Mouse (Mus musculus) stomach, embryonic 14.5 days (tissue): ENCODE data around the gene Gm10944. TPM values are rescaled to one million over a fixed set of nuclear protein-coding genes. Genes with fewer than 3 reads are reported as not detected.

Source experiments
- ATAC-seq: fragments of 200-750 bp; cut with Nextera tagmentation; 2 replicates; pipeline ENCODE4 v1.8.0; 2017; ENCODE audit warnings: low read depth, moderate TSS enrichment; ENCODE audit not compliant: insufficient number of reproducible peaks, insufficient read depth, low FRiP score
- H3K27ac ChIP-seq: fragments of 300-500 bp; sonication (generic); 2 replicates; pipeline ENCODE4 v1.5.1; 2014; ENCODE audit warnings: mild to moderate bottlenecking, low read length, moderate library complexity, mixed read lengths
- H3K27me3 ChIP-seq: fragments of 300-500 bp; sonication (generic); 2 replicates; pipeline ENCODE4 v1.6.1; 2014; ENCODE audit warnings: low read length, control low read depth, mixed read lengths; ENCODE audit not compliant: control insufficient read depth, insufficient read depth
- H3K36me3 ChIP-seq: fragments of 300-500 bp; sonication (generic); 2 replicates; pipeline ENCODE4 v1.6.1; 2014; ENCODE audit warnings: mild to moderate bottlenecking, control low read depth, low read length, moderate library complexity, mixed read lengths; ENCODE audit not compliant: control insufficient read depth, insufficient read depth
- H3K4me1 ChIP-seq: fragments of 300-500 bp; sonication (generic); 2 replicates; pipeline ENCODE4 v1.6.1; 2014; ENCODE audit warnings: low read length, control low read depth, mixed read lengths; ENCODE audit not compliant: control insufficient read depth, insufficient read depth
- H3K4me2 ChIP-seq: fragments of 300-500 bp; sonication (generic); replicated peaks from 2 replicates; pipeline ENCODE4 v1.6.1; 2014; ENCODE audit warnings: low read depth, low read length, control low read depth
- H3K4me3 ChIP-seq: fragments of 300-500 bp; sonication (generic); 2 replicates; pipeline ENCODE4 v1.5.1; 2014; ENCODE audit warnings: low read depth, low read length, control low read depth
- H3K9ac ChIP-seq: fragments of 300-500 bp; sonication (generic); replicated peaks from 2 replicates; pipeline ENCODE4 v1.6.1; 2014; ENCODE audit warnings: low read depth, mild to moderate bottlenecking, control low read depth, low read length, moderate library complexity, mixed read lengths
- H3K9me3 ChIP-seq: fragments of 300-500 bp; sonication (generic); 2 replicates; pipeline ENCODE4 v1.6.1; 2016; ENCODE audit warnings: low read depth, low read length, control low read depth; ENCODE audit not compliant: control insufficient read depth
- WGBS: fragments of 180-500 bp; shearing (Covaris S2); extraction: QIAGEN DNeasy Blood & Tissue Kit; methylation state at CpG from one replicate; pipeline ENCODE4 v1.1.7; 2014; 5-methylcytosine and 5-hydroxymethylcytosine counted together
- polyA plus RNA-seq: library from polyadenylated mRNA; unstranded; fragments of >200 nt; fragmentation: Nextera tagmentation; extraction: Ambion mirVana; gene quantifications from 2 replicates; pipeline ENCODE4 v1.2.1, GENCODE M21; 2014

Gm10944 gene
- polyA plus RNA-seq, 1 experiment from 2014 or later, result not detected

DNA sequence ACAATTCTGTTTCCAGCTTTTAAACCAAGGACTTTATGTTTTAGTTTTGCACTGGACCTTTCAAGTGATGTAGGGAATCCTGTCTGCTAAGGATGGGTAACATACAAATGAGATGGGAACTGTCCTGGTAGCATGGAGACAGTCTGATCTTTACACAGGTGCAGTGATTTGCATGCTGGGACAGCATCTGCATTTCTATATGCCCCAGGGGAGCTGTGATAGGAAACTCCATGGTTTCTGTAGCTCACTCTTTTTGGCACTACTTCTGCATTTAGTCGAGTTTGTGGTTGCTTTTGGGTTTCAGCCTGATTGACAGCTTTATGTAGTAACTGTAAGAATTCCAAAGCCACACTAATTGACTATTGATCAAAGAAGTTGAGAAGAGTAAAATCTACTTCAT, 19.8 kb downstream of the Gm10944 start:
- no peak for ATAC-seq
- no peak overlapping the region for H3K9ac ChIP-seq

DNA sequence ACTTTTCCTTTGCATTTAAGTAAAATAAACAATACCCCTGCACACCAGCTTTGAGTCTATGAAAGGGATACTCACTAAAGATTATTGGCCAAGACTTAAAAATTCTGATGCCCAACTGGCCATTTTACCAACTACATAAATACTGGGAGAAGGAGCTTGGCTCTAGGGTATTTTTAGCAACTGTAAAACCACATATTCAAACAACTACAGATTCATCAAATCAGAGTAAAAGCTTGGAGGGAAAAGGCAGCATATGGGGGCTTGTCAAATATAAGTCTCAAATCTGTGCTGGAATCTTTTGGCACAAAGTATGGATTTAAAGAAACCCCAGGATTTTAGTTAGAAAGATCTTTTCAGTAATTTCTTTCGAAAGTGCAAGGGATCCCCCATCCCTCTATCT, 20.2 kb downstream of the Gm10944 start:
- no peak overlapping the region for H3K9ac ChIP-seq
- H3K27ac ChIP-seq, result no peak overlapping the region
- no peak overlapping the region for H3K4me3 ChIP-seq
- no peaks in the 10 kb centered on the region for H3K27me3 ChIP-seq
- H3K36me3 ChIP-seq, result no peaks in the 10 kb centered on the region
- H3K9me3 ChIP-seq, result no peaks in the 10 kb centered on the region
- no peak for ATAC-seq
- no peaks in the 10 kb centered on the region for H3K4me1 ChIP-seq
- 86% methylated on average over 1 of the region's 1 CpGs for WGBS
- H3K4me2 ChIP-seq, result no peak overlapping the region

More for the DNA sequence above, 19.8 kb downstream of the Gm10944 start:
- H3K4me2 ChIP-seq, result no peak overlapping the region
- H3K27ac ChIP-seq, result no peak overlapping the region
- H3K4me1 ChIP-seq, result no peaks in the 10 kb centered on the region
- H3K36me3 ChIP-seq, result no peaks in the 10 kb centered on the region
- no peaks in the 10 kb centered on the region for H3K9me3 ChIP-seq
- WGBS, result 67% methylated on average over 1 of the region's 1 CpGs
- no peaks in the 10 kb centered on the region for H3K27me3 ChIP-seq
- no peak overlapping the region for H3K4me3 ChIP-seq

DNA sequence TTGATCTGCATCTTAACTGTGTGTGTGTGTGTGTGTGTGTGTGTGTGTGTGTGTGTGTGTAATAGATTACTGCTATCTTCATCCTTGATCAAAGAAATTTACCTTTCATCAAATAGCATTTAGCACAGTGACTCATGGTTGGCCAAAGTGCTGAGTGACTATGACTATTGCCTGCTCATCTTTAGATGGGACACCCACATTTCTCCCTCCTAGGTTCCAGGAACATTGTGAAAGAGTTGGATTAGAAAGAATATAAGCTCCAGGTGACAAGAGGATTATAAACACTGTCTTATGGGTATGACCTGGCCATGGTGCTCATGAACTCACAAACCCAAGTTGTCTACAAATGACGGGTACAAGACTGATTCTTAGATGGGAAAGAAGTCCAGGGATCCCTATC, 26.9 kb downstream of the Gm10944 start:
- Histone ChIP-seq H3K4me3 (no peak overlapping the region), H3K36me3 (no peaks in the 10 kb centered on the region), H3K27ac (no peak overlapping the region), H3K4me1 (no peaks in the 10 kb centered on the region), H3K9me3 (no peaks in the 10 kb centered on the region), H3K27me3 (no peaks in the 10 kb centered on the region), H3K9ac (no peak overlapping the region), H3K4me2 (no peak overlapping the region)
- no peak for ATAC-seq
- 81% methylated on average over 1 of the region's 1 CpGs for WGBS

DNA sequence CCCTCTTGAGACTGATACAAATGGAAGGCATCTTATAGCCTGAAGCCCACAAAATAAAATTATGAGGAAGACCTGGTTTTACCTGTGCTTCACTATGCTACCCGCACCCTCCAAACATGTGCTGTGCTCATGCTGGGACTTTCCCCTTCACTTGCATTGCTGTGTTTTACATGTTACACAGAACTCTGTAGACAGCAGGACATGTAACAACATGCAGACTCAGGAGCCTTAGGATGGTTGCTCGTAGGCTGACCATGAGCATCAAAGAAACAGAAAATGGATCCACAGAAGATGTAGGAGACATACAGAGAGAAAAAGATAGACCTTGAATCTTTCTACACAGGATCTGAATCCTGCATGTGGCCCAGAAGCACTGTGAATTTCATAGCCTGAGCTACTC, 29.2 kb downstream of the Gm10944 start:
- H3K4me3 ChIP-seq, result no peak overlapping the region

DNA sequence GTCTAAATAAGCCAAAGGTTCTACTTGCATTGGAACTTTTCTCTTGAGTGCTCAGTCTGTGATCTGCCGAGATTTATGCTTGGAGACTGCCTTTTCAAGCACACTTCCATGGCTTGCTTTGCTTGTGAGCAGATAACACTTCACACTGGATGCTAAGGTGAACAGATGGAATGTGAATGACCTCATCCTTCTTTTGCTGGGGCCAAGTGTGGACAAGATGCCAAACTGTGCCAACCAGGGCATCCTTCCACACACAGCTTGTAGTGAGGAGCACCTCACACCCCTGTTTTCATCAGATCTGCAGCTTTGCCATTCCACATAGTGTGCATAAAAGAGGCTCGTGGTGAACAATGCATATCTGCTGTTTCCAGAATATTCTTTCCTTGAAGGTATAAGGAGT, 29.7 kb downstream of the Gm10944 start:
- H3K4me3 ChIP-seq, result no peak overlapping the region
- H3K9ac ChIP-seq, result no peak overlapping the region
- H3K9me3 ChIP-seq, result no peaks in the 10 kb centered on the region
- H3K27ac ChIP-seq, result no peak overlapping the region
- no peak overlapping the region for H3K4me2 ChIP-seq
- ATAC-seq, result no peak
- H3K27me3 ChIP-seq, result no peaks in the 10 kb centered on the region
- H3K4me1 ChIP-seq, result no peaks in the 10 kb centered on the region
- WGBS, result 74% methylated on average over 2 of the region's 2 CpGs
- H3K36me3 ChIP-seq, result no peaks in the 10 kb centered on the region

More for the DNA sequence above, 29.2 kb downstream of the Gm10944 start:
- no peaks in the 10 kb centered on the region for H3K4me1 ChIP-seq
- 87% methylated on average over 2 of the region's 2 CpGs for WGBS
- H3K36me3 ChIP-seq, result no peaks in the 10 kb centered on the region
- no peak overlapping the region for H3K4me2 ChIP-seq
- no peak overlapping the region for H3K27ac ChIP-seq
- H3K27me3 ChIP-seq, result no peaks in the 10 kb centered on the region
- ATAC-seq, result no peak
- no peaks in the 10 kb centered on the region for H3K9me3 ChIP-seq
- no peak overlapping the region for H3K9ac ChIP-seq

DNA sequence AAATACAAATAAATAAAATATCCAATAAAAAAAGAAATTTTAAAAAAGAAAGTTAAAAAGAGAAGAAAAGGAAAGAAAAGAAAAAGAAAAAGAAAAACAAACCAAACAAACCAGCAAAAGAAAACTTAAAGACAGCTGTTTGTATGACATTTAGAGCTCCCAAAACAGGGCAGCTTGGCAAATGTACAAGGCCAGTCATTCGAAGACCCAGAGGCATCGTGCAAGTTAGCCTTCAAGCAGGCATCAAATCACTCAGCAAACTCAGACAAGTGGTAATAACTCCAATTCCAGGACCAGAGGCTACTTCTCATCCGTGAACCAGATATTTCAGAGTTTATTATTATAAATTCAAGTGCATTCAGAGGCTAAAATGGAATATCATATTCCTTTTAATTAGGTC, 45.4 kb downstream of the Gm10944 start:
- WGBS, result 89% methylated on average over 3 of the region's 3 CpGs
- Histone ChIP-seq H3K4me1 (no peaks in the 10 kb centered on the region), H3K4me3 (no peak overlapping the region), H3K9ac (no peak overlapping the region), H3K36me3 (no peaks in the 10 kb centered on the region), H3K27ac (no peak overlapping the region), H3K9me3 (no peaks in the 10 kb centered on the region), H3K27me3 (no peaks in the 10 kb centered on the region), H3K4me2 (no peak overlapping the region)
- ATAC-seq, result no peak

Other genes with a start within 250 kb of the Gm10944 start
- 0.07 and 0.27 TPM in 2 replicates for gene Adgb, start 209.0 kb upstream of the Gm10944 start, polyA plus RNA-seq
- 21.0 and 26.0 TPM in 2 replicates for gene Rab32, start 123.1 kb upstream of the Gm10944 start, polyA plus RNA-seq